Mouse (Mus musculus) hindbrain, embryonic 16.5 days (tissue): ENCODE data around the gene Dmrta2. TPM values are rescaled to one million over a fixed set of nuclear protein-coding genes. Genes with fewer than 3 reads are reported as not detected.

Source experiments
- ATAC-seq: fragments of 200-750 bp; cut with Nextera tagmentation; 2 replicates; pipeline ENCODE4 v1.8.0; 2017; ENCODE audit warnings: moderate TSS enrichment, moderate library complexity
- H3K27ac ChIP-seq: fragments of 300-500 bp; sonication (generic); 2 replicates; pipeline ENCODE4 v1.5.1; 2014; ENCODE audit warnings: low read depth, mild to moderate bottlenecking, control low read depth, low read length, moderate library complexity
- H3K27me3 ChIP-seq: fragments of 300-500 bp; sonication (generic); replicated peaks from 2 replicates; pipeline ENCODE4 v1.6.1; 2014; ENCODE audit warnings: low read length; ENCODE audit not compliant: control insufficient read depth, insufficient read depth
- H3K36me3 ChIP-seq: fragments of 300-500 bp; sonication (generic); 2 replicates; pipeline ENCODE4 v1.6.1; 2014; ENCODE audit warnings: mild to moderate bottlenecking, low read length, moderate library complexity, mixed read lengths; ENCODE audit not compliant: control insufficient read depth, insufficient read depth
- H3K4me1 ChIP-seq: fragments of 300-500 bp; sonication (generic); 2 replicates; pipeline ENCODE4 v1.6.1; 2014; ENCODE audit warnings: low read depth, low read length; ENCODE audit not compliant: control insufficient read depth, insufficient read depth
- H3K4me2 ChIP-seq: fragments of 300-500 bp; sonication (generic); 2 replicates; pipeline ENCODE4 v1.6.1; 2014; ENCODE audit warnings: mild to moderate bottlenecking, low read length, control low read depth, moderate library complexity
- H3K4me3 ChIP-seq: fragments of 300-500 bp; sonication (generic); 2 replicates; pipeline ENCODE4 v1.5.1; 2014; ENCODE audit warnings: mild to moderate bottlenecking, low read length, control low read depth, moderate library complexity
- H3K9ac ChIP-seq: fragments of 300-500 bp; sonication (generic); 2 replicates; pipeline ENCODE4 v1.6.1; 2014; ENCODE audit warnings: low read depth, mild to moderate bottlenecking, control low read depth, low read length, moderate library complexity
- H3K9me3 ChIP-seq: fragments of 300-500 bp; sonication (generic); 2 replicates; pipeline ENCODE4 v1.6.1; 2014; ENCODE audit warnings: mild to moderate bottlenecking, low read length, moderate library complexity; ENCODE audit not compliant: control insufficient read depth
- WGBS: fragments of 180-500 bp; shearing (Covaris S2); extraction: QIAGEN DNeasy Blood & Tissue Kit; methylation state at CpG from one replicate; pipeline ENCODE4 v1.1.7; 2014; 5-methylcytosine and 5-hydroxymethylcytosine counted together
- polyA plus RNA-seq: library from polyadenylated mRNA; unstranded; fragments of >200 nt; fragmentation: Nextera tagmentation; extraction: Ambion mirVana; gene quantifications from 2 replicates; pipeline ENCODE4 v1.2.1, GENCODE M21; 2015

Gene Dmrta2
- 0.05 and 0.19 TPM in 2 replicates for polyA plus RNA-seq

DNA sequence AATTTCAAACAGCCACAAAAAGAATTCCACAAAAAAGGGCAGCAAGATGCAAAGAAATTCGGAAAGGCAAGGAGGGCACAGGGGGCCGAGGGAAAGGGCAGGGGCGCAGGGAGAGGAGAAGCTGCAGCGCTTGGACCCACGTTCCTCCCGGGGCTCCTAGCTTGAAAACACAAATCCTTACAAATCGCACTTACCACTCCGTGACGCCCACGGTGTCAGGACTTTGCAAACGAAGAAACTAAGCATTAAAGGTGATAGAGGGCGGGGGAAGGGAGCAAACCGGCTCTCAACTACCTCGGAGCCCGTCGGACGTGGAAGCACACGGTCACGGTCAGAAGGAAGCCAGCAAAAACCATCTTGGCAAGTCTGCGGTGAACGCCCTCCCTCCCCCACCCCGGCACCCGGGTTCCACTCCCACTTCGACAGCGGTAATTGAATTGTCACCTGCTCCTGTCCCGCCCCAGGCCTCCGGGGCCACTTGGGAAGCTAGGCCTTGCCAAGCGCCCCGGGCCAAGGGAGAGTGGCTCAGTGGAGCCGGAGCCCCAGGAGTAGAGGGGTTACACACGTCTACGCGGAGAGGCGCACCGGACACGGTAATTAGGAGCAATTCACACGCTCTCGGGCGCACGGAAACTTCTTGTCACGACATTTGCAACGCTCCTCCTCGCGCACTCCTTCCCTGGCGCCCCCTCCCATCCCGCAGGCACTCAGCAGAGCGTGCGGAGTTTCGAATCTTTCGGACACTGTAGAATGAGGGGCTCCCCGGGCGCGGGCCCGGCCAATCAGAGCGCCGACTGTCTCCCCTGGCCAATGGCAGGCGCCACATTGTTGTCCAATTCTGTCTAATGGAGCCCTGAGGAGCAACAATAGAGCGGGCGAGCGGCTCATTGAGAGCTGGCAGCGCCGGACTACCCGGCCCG lies at the start of gene Dmrta2:
Gene Dmrta2, plus strand, starts transcription at position 906 of the 920 bp plus-strand sequence.
- ATAC-seq, result peak; percentile 77
- no peak within 1 kb of the TSS for H3K27ac ChIP-seq
- H3K4me3 ChIP-seq, result peak within 1 kb of the TSS; percentile 38
- under 1% methylated on average over 60 of the region's 64 CpGs for WGBS
- H3K9ac ChIP-seq, result no peak within 1 kb of the TSS
- H3K9me3 ChIP-seq, result peaks cover 4% of the 10 kb centered on the region; the same call in 1 of the 2 replicates
- peaks cover 69% of the 10 kb centered on the region for H3K27me3 ChIP-seq
- H3K36me3 ChIP-seq, result no peaks in the 10 kb centered on the region
- H3K4me1 ChIP-seq, result peaks cover 26% of the 10 kb centered on the region
- peak within 1 kb of the TSS; percentile 58 for H3K4me2 ChIP-seq

DNA sequence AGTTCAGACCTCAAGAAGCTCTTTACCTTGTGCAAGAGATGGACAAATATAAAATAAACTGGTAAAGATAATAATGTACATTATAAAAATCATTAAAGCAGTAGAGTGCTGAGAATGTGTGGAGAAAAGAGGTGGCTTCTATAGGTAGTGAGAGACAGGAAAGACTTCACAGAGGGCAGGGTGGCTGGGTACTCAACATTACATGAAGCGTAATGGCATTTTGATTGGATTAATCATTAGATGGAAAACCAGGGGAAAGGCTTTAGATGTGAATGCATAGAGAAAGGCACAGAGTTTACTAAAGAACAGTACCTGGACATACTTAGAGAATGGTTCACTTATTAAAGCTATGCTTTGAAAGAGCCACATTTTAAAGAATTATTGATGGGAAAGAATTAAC lies 48.8 kb upstream of the Dmrta2 start:
- Histone ChIP-seq H3K4me2 (no peak overlapping the region), H3K9ac (no peak overlapping the region), H3K4me3 (no peak overlapping the region), H3K36me3 (no peaks in the 10 kb centered on the region; the same call in 1 of the 2 replicates), H3K4me1 (no peaks in the 10 kb centered on the region), H3K27ac (no peak overlapping the region), H3K9me3 (no peaks in the 10 kb centered on the region), H3K27me3 (no peaks in the 10 kb centered on the region)
- WGBS, result 100% methylated on average over 1 of the region's 1 CpGs
- ATAC-seq, result no peak

DNA sequence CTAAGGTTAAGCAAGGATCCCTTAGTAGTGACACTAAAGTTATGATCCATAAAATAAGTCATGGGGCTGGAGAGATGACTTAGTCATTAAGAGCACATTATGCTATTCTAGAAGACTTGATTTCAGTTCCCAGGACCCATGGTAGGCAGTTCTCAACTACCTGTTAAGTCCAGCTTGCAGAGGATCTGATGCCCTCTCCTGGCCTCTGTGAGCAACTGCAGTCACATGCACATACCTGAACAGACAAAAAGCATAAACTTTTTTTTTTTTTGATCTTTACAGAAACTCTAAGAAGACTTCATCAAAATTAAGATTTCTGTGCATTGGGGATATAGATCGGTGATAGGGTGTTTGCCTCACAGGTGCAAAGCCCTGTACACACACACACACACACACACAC lies 47.4 kb upstream of the Dmrta2 start:
- Histone ChIP-seq H3K36me3 (peaks cover under 1% of the 10 kb centered on the region; the same call in 1 of the 2 replicates), H3K4me1 (no peaks in the 10 kb centered on the region), H3K4me2 (no peak overlapping the region), H3K9ac (no peak overlapping the region), H3K4me3 (no peak overlapping the region), H3K9me3 (no peaks in the 10 kb centered on the region), H3K27ac (no peak overlapping the region), H3K27me3 (no peaks in the 10 kb centered on the region)
- ATAC-seq, result no peak
- 100% methylated on average over 1 of the region's 1 CpGs for WGBS

GRCm38 (mm10) chr4:109930935-109931334 lies 46.9 kb upstream of the Dmrta2 start:
- H3K4me2 ChIP-seq, result no peak overlapping the region
- H3K27ac ChIP-seq, result no peak overlapping the region
- no peak overlapping the region for H3K4me3 ChIP-seq
- H3K36me3 ChIP-seq, result peaks cover 3% of the 10 kb centered on the region
- WGBS, result 81% methylated on average over 1 of the region's 1 CpGs
- H3K9ac ChIP-seq, result no peak overlapping the region
- no peak for ATAC-seq
- H3K27me3 ChIP-seq, result no peaks in the 10 kb centered on the region
- no peaks in the 10 kb centered on the region for H3K9me3 ChIP-seq
- H3K4me1 ChIP-seq, result no peaks in the 10 kb centered on the region

- Histone ChIP-seq H3K9ac (no peak overlapping the region), H3K4me2 (no peak overlapping the region), H3K4me1 (no peaks in the 10 kb centered on the region), H3K27ac (no peak overlapping the region), H3K27me3 (no peaks in the 10 kb centered on the region), H3K9me3 (no peaks in the 10 kb centered on the region), H3K4me3 (no peak overlapping the region), H3K36me3 (peaks cover 3% of the 10 kb centered on the region; the same call in 1 of the 2 replicates)
- no peak for ATAC-seq
- 95% methylated on average over 3 of the region's 3 CpGs for WGBS
These were observed 41.3 kb upstream of the Dmrta2 start for GRCm38 (mm10) chr4:109936557-109936956.

DNA sequence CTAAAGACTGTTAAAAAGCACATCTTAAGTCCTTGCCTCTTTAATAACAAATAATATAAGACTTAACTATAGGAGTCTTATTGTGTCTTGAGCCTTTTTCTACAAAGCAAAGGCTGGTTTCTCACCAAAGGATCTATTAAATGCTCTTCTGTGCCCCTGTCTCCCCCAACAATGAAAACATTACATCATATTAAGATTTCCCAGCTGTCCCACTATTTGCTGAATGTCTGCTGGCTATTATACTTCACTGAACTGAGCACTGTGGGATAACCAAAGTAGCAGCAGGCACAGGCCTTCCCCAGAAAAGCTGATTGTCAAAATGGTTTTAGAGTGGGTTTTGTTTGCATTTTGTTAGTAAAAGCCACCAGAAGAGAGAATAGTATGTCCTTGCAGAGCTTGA lies 38.6 kb upstream of the Dmrta2 start:
- H3K27me3 ChIP-seq, result no peaks in the 10 kb centered on the region
- no peak overlapping the region for H3K4me3 ChIP-seq
- no peak for ATAC-seq
- H3K9ac ChIP-seq, result no peak overlapping the region
- H3K36me3 ChIP-seq, result peaks cover 3% of the 10 kb centered on the region; the same call in 1 of the 2 replicates
- H3K4me2 ChIP-seq, result no peak overlapping the region
- no peaks in the 10 kb centered on the region for H3K4me1 ChIP-seq
- no peak overlapping the region for H3K27ac ChIP-seq
- H3K9me3 ChIP-seq, result no peaks in the 10 kb centered on the region

DNA sequence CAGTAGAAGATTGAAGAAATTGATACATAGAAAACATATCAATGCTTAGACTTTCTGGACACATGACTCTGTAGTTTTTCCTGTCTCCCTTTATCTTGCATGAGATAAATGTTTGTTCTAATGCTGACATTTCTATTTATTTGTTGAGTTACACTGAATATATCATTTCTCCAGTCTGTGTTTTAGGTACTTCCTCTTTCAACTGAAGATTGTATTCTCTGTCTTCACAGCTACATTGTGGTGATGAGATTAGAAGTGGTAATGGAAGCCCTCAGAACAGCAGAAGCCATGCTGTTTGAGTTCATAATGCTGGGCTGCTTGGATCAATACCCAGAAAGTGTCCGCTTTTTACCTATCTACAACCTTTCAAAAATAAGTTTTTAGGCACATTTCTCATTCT lies 32.3 kb upstream of the Dmrta2 start:
- WGBS, result 100% methylated on average over 1 of the region's 1 CpGs
- no peak overlapping the region for H3K4me3 ChIP-seq
- no peak for ATAC-seq
- no peaks in the 10 kb centered on the region for H3K36me3 ChIP-seq
- no peaks in the 10 kb centered on the region for H3K27me3 ChIP-seq
- H3K9me3 ChIP-seq, result no peaks in the 10 kb centered on the region
- no peak overlapping the region for H3K9ac ChIP-seq
- no peaks in the 10 kb centered on the region for H3K4me1 ChIP-seq
- H3K27ac ChIP-seq, result no peak overlapping the region
- H3K4me2 ChIP-seq, result no peak overlapping the region

- Histone ChIP-seq H3K9ac (no peak overlapping the region), H3K27me3 (no peaks in the 10 kb centered on the region), H3K27ac (no peak overlapping the region), H3K36me3 (no peaks in the 10 kb centered on the region), H3K4me1 (no peaks in the 10 kb centered on the region), H3K4me2 (no peak overlapping the region), H3K9me3 (no peaks in the 10 kb centered on the region), H3K4me3 (no peak overlapping the region)
- 96% methylated on average over 3 of the region's 3 CpGs for WGBS
- ATAC-seq, result no peak
These were observed 28.5 kb upstream of the Dmrta2 start for GRCm38 (mm10) chr4:109949307-109949706.

DNA sequence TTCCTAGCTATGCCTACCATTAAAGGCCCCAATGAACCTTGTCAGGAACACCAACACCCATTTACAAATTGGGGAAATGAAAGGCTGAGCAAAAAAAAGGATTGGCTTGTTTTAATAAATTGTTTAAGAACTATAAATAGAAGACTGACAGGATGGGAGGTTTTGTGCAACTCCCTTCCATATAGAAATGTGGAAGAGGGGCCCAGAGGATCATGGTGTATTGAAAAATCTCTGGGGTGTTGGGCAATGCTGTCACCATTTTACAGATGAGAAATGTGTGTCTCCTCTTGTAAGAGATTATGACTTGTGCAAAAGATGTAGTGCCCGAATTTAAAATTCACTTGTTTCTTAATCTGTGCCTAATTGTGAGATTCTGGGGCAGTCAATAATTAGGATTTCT lies 24.3 kb upstream of the Dmrta2 start:
- H3K4me3 ChIP-seq, result no peak overlapping the region
- H3K4me2 ChIP-seq, result no peak overlapping the region
- H3K27me3 ChIP-seq, result no peaks in the 10 kb centered on the region
- no peak for ATAC-seq
- no peak overlapping the region for H3K9ac ChIP-seq
- no peaks in the 10 kb centered on the region for H3K4me1 ChIP-seq
- 96% methylated on average over 1 of the region's 1 CpGs for WGBS
- no peaks in the 10 kb centered on the region for H3K9me3 ChIP-seq
- H3K27ac ChIP-seq, result no peak overlapping the region
- no peaks in the 10 kb centered on the region for H3K36me3 ChIP-seq
